Mouse (Mus musculus) induced T-regulatory cell, adult 2 months (primary cell): ENCODE results near the gene Tmem94.

Experiments used
- DNase-seq: peaks from one replicate; pipeline ENCODE4 v3.0.0-alpha.2; 2012; ENCODE audit warnings: low read depth

Gene Tmem94

DNA sequence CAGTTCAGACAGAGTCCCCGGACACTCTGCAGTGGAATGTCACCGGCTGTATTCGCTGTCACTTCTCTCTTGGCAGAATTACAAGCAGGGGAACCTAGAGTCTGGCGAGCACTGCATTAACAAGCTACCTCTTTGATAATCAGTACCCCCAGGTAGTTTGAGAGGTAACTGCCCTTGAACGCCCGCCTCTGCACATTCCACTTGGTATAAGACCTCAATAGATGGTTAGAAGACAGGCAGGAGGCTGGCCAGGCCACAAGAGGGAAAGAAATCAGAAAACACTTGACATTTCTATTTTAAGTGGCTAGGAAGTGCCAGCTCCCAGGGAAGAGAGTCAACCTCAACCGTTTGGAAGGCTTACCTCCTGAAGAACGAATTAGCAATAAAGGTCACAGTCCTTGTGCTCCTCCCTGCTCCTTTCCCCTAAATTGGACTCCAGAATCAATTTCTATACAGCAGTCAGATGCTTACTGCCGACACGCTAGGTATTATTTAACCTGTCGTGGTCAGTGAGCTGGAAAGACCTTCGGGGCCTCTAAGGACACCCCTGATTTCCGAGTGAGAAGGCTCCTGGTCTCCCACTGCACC, 1.2 kb downstream of the Tmem94 start:
- no peak for DNase-seq

- DNase-seq = no peak
Observed at GRCm38 (mm10) chr11:115766981-115767380, 1.7 kb downstream of the Tmem94 start.

DNA sequence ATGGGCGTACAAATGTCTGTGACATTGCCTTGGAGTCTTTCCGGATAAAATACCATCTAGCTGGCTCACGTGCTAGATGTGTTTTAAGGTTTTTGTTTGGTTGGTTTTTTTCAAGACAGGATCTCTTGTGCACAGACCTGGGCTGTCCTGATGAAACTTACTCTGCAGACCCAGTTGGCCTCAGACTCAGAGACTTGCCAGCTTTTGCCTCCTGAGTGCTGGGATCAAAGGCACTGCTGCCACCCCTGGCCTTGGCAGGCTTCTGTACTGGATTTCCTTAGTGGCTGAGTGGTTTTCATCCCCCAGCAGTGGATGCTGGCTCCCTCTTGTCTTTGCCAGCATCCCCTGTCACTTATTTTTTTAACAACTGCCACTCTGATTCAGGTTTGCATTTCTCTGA, 3.7 kb downstream of the Tmem94 start:
- no peak for DNase-seq

GRCm38 (mm10) chr11:115774653-115775052, 9.4 kb downstream of the Tmem94 start:
- DNase-seq = no peak

DNA sequence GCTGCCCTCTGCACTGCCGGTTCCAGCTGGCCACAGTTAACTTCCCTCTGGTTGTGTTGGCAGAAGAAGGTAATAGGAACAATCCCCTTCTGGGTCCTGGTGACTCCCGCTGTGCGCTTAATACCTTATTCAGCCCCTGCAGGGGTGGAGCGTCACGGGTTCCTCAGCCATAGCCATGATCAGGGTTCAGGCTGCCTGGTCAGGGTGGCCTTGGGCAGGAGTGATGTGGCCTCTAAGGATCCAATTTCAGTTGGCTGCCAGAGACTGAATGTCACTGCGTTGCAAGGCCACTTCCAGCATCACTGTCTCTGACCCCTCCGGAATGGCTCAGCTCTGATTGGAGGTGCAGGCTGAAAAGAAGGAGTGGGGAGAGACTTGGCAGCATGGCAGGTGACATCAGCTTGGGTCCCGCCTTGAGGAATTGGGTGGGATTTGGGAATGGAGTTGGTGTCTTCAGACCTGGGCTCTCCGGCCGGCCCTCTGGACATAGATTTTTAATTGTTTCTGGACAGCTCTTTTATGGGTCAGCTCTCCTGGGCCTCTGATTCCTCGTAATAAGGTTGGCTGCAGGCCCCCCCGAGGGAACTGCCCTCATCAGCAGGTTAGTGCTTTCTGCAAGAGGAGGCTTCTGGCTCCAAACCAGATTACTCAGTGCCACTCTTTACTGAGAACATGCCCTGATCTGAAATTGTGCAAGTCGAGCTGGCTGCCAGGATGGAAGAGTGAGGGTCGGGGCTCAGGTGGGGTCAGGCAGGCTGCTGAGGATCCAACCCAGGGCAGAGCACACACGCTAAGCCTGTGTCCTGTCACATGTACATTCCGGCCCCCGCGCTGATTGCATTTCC, 10.8 kb downstream of the Tmem94 start:
- no peak for DNase-seq

DNA sequence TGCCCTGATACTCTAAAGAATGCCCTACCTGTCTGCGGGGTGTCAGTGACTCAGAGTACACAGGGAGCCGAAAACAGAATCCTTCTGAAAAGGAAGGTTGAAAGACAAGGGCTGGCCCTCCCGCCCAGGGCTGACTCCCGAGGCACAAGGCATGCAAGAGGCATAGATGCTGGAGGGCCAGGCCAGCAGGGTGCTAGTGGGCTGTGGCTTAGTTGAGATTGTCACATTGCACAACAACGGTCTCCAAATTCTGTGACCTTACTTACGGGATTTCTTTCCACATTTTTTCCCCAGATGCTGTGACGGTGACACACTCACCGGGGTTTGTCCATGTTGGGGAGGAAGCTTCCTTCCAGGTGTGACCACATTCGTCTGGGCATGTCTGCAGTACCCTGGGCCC, 11.7 kb downstream of the Tmem94 start:
- no peak for DNase-seq

- no peak for DNase-seq
Observed at GRCm38 (mm10) chr11:115777487-115778335, 12.5 kb downstream of the Tmem94 start.

DNA sequence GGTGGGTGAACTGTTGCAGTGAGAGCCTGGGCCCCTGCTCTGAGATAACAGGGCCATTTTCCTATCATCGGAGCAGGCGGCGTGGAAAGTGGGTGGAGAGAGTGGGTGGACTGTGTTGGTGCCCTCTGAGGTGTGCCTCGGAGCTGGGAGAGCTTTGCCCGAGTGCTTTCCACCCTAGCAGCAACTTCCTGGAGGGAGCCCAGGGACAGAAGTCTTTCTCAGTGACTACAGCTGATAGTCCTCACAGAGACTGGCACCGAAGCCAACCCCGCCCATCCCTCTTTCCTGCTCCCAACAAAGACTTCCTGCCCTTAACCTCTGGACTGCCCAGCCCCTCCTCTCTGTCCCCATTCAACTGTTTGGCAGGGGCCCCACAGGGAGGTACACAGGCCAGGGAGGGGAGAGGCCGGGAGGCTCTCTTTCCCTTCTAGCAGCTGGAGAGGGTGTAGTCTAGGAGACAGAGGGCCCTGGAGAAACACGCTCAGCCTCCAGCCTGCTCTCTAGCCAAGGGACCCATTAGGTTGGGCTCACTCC, 13.9 kb downstream of the Tmem94 start:
- DNase-seq = no peak

GRCm38 (mm10) chr11:115780141-115781070, 15.2 kb downstream of the Tmem94 start:
- no peak for DNase-seq

DNA sequence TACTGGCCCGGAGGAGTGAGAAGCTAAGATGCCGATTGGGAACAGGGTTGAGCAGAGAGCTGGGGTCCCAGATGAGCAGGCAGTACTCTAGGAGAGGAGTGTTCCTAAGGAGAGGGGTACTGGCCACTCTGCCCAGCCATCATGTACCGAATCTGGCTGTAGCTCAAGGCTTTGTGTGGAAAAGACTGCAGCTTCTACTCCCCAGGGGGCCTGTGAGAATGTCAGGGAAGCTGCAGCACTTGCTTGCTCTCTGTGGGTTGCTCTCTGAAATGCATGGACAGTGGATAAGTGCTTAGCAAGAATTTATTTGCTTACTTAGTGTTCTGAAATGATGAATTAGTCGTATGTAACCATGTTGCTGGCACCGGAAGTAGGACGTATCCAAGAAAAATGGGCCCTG, 21.2 kb downstream of the Tmem94 start:
- no peak for DNase-seq

GRCm38 (mm10) chr11:115789787-115790186, 24.6 kb downstream of the Tmem94 start:
- no peak for DNase-seq

DNA sequence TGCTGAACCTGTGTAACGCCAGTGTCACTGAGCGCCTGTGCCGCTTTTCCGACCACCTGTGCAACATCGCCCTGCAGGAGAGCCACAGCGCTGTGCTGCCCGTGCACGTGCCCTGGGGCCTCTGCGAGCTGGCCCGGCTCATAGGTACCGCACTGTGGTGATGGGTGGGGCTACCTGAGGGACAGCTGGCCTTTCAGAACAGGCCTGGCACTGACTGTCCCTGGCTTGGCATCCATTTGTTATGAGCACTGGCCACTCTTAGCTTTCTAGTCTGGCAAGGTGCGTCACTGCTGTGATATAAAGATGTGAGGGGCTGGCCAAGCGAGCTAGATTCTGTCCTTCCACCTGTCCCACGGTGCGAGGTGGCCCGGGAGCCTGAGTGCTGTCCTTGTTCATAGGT, 26.7 kb downstream of the Tmem94 start:
- DNase-seq = no peak

DNA sequence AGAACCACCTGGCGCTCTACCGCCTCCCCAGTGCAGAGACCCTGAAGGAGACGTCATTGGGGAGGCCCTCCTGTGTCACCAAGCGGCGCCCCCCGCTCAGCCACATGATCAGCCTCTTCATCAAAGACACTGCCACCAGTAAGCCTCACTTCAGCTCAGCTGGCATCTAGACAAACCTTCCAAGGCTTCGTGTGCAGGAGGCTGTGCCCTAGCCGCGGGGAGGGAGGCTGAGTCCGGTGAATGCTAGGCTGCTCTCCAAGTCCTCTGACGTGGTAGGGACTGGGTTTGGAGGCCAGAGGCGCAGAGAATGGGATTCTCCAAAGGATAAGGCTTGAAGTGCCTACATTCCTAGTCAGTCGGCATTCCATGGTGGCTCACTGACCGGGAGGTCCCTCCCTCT, 27.1 kb downstream of the Tmem94 start:
- no peak for DNase-seq

GRCm38 (mm10) chr11:115796898-115797297, 31.7 kb downstream of the Tmem94 start:
- no peak for DNase-seq

DNA sequence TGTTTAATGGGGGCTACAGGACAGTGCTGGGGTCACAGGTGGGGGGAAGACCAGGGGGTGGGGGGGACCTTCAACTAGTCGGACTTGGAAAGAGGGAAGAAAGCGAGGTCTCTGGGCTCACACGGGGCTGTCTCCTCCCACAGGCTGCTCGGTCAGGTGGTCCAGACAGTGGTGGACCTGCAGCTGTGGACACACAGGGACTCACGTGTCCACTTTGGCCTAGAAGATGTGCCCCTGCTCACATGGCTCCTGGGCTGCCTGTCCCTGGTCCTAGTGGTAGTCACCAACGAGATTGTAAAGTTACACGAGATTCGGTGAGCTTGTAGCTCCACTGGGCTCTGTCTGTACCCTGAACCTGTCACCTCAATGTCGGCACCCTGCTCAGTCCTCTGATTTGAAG, 32.4 kb downstream of the Tmem94 start:
- no peak for DNase-seq

DNA sequence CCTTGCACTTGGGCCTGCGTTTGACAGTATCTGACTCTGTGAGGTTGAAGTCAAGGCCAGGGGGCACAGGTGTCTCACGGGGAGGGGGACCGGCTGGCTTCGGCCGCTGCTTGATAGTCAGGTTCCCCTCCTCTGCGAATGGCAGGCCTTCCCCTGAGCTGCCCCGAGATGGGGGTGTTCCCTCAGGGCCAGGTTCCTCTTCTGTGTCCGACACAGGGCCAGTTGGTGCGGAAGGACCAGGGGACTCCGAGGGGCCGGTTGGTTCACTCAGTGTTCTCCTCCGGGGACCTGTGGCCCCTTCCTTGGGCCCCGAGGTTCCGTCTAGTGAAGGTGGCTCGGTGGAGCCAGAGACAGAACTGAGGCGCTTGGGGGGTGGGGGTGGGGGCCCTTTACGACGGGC, 35.7 kb downstream of the Tmem94 start:
- no peak for DNase-seq

- no peak for DNase-seq
Observed at GRCm38 (mm10) chr11:115803072-115803709, 38.0 kb downstream of the Tmem94 start.

DNA sequence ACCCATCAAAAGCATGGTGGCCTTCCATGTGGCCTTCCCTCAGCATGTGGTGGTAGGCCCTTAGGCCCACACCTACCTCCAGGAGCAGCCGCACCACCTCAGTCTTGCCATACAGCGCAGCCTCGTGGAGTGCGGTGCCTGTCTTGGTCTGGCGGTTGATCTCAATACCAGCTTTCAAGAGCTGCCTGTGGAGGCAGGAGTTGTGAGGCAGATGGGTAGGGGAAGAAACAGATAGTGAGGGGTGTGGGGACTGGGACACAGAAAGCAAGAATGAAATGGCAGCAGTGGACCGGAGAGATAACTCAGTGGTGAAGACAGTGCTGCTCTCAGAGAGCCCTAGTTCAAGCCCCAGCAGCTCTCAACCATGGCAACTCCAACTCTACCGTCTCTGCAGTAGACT, 39.8 kb downstream of the Tmem94 start:
- no peak for DNase-seq

DNA sequence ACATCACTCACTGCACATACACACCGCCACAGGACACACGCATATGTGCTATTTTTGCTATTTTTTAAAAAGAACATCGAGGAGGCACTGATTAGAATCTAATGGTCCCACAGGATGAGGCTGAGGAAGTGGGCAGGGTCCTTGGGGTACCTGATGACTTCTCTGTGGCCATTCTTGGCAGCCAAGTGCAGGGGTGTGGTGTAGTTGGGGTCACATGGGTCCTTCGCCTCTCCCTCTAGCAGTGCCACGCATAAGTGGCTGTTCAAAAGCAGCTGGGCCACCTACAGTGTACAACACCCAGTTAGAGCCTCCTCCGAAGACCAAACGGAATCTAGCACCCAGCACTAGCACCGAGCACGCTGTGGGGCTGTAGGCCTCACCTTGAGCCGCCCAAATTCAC, 40.9 kb downstream of the Tmem94 start:
- DNase-seq = no peak

DNA sequence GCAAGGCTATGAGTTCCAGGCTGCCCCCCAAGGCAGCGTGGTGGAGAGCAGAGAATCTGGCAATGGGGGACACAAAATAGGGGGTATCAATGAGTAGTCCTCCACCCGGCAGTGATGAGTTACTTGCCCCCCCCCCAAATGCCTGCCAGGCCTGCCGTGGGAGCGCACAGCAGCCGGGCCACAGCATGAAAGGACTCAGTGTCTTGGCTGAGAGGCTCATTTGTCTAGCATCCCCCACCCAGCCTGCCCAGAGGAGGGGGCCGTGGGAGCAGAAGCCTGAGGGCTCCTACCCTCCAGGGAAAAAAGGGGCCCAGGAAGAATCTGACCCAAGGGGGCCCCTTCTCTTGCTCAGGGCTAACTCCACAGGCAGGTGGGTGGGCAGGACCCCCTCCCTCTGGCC, 42.1 kb downstream of the Tmem94 start:
- DNase-seq = no peak

- DNase-seq = no peak
Observed at GRCm38 (mm10) chr11:115807971-115808370, 42.7 kb downstream of the Tmem94 start.
